Mouse (Mus musculus): ENCODE measurements at regions not wholly inside any gene's neighbourhood (a gene's known extent, or its start where the extent isn't known, plus 50 kb on each side); places are given as distances from the start of the nearest gene placed in this dataset.

GRCm38 (mm10) chr5:126096616-126097261 lies 565.2 kb downstream of the Tmem132b start:
- TF ChIP-seq CTCF (IDR thresholded peaks at IDR 0.05; ENCODE audit: insufficient read depth, low read length) (no peak), POLR2A (IDR thresholded peaks at IDR 0.05; ENCODE audit: borderline replicate concordance, extremely low read depth, low read depth, low read length) (no peak)
